Mouse (Mus musculus) embryonic fibroblast, embryonic 13.5 days (primary cell): ENCODE data around the gene Hs6st1.

Experiments
- CTCF ChIP-seq: IDR thresholded peaks from 2 replicates; pipeline ENCODE4 v1.5.1; 2011; ENCODE audit warnings: mild to moderate bottlenecking, control low read depth, low read length, moderate library complexity, borderline replicate concordance; ENCODE audit not compliant: insufficient read depth
- POLR2A ChIP-seq: IDR thresholded peaks from 2 replicates; pipeline ENCODE4 v1.6.1; 2011; ENCODE audit warnings: low read depth, mild to moderate bottlenecking, control low read depth, low read length, moderate library complexity

GRCm38 (mm10) chr1:36129126-36129525, 60.9 kb downstream of the Hs6st1 start:
- no peak for TF ChIP-seq CTCF
- TF ChIP-seq POLR2A = no peak
